Mouse (Mus musculus) bone marrow macrophage, adult 2 months (primary cell): ENCODE measurements at regions not wholly inside any gene's neighbourhood (a gene's known extent, or its start where the extent isn't known, plus 50 kb on each side); places are given as distances from the start of the nearest gene placed in this dataset.

ENCODE experiments used
- CTCF ChIP-seq: IDR thresholded peaks from 2 replicates; pipeline ENCODE4 v1.5.1; 2012; ENCODE audit warnings: low read depth, mild to moderate bottlenecking, low read length, moderate library complexity
- POLR2A ChIP-seq: IDR thresholded peaks from 2 replicates; pipeline ENCODE4 v1.6.1; 2012; ENCODE audit warnings: mild to moderate bottlenecking, low read depth, low read length, borderline replicate concordance

DNA sequence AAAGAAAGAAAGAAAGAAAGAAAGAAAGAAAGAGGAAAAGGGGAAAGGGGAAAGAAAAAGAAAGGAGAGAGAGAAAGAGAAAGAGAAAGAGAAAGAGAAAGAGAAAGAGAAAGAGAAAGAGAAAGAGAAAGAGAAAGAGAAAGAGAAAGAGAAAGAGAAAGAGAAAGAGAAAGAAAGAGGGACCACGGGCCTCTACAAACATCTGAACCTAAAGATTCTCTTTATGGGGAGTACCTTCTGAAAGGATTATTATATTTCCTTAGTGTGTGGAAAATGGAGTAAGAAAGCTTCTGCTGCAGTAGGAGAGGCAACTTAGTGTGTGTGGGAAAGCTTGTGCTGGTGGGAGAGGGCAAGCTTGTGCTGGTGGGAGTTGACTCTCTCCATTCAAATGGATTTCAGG, 147.1 kb downstream of the Cth start:
- TF ChIP-seq POLR2A (no peak), CTCF (no peak)
